Mouse (Mus musculus): ENCODE data around the gene Avil.

Gene Avil

DNA sequence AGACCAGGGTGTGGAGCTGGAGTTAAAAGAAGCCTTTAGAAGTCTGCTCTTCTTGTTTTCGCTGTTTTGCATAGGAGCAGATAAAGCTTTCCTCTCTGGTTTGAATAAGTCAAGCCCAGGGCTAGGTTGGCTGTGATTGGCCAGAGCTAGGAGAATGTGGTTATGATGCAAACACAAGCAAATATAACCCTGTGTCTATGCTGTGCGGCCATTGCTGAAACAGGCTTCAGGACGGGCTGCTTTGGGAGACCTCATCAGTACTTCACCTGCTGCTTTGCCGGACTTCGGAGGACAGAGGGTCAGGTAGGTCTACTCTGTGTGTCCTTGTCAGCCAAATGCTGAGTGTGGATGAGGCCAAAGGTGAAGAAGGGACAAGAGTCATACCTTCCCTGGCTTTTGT lies at the start of gene Avil:
Avil (plus strand) TSS at position 181 of the 400 bp plus-strand sequence.
- no peak for DNase-seq

DNA sequence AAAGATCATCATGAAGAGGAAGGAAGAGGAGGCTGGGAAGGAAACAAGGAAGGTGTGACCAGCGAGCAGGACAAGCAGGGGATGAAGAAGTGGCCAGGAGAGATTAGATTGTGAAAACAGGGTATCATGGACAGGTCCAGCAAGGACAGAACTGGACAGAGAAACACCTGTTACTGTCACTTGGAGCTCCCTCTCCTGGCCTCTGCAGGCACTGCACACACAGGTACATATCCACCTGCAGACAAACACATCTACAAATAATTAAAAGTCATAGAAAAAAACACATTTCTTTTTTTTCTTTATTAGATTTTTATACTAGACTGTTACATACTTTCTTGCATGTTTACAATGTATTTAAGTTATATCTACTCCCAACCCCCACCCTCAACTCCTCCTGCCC lies 48.1 kb upstream of the Avil start:
- no peak for DNase-seq

DNA sequence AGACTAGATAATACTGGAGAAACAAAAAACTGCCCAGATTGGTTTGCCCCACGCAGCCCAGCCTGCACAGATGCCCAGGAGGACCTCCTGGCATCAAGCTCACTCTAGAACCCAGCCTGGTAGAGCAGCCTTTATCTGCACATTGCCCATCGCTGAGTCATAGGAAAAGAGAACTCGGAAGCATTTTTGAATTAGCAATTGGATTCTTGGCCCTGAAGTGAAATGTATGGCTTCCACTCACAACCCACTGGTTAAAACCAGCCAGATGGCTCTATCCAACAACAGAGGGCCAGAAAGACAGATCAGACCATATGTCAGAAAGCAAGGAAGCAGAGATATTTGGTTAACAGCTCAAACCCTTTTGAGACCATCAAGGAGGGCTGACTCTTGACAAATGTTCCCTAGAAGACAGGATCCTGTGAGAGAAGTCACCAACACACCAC lies 47.5 kb upstream of the Avil start:
- peak; percentile 81 for DNase-seq

DNA sequence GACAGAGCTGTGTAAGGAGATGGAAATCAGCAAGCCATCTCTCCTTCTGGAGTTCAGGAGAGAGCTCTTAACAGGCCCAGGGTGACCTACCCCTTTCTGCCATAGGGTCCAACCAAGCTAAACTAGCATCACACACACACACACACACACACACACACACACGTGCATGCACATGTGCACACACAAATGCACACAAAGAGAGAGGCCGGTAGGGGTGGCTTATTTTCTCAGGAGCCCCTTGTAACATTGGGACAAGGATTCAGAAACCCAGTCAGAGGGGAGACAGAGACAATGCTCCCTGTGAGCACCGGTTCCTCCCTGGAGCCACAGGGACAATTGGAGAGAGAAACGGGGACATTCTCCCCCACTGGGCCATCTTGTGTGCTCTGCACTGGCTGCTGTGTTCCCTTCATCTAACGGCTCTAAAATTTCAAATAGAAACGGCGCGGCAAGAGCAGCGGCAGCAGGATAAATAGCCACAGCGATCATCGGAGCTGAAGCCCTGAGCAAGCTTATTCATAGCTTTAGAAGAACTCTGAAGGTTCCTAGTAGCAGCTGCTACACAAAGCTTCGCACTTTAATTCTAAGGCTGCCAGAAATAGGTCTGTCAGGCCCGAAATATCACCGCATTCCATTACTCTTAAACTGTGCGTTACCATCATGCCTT lies 43.7 kb upstream of the Avil start:
- DNase-seq = peak; percentile 46

DNA sequence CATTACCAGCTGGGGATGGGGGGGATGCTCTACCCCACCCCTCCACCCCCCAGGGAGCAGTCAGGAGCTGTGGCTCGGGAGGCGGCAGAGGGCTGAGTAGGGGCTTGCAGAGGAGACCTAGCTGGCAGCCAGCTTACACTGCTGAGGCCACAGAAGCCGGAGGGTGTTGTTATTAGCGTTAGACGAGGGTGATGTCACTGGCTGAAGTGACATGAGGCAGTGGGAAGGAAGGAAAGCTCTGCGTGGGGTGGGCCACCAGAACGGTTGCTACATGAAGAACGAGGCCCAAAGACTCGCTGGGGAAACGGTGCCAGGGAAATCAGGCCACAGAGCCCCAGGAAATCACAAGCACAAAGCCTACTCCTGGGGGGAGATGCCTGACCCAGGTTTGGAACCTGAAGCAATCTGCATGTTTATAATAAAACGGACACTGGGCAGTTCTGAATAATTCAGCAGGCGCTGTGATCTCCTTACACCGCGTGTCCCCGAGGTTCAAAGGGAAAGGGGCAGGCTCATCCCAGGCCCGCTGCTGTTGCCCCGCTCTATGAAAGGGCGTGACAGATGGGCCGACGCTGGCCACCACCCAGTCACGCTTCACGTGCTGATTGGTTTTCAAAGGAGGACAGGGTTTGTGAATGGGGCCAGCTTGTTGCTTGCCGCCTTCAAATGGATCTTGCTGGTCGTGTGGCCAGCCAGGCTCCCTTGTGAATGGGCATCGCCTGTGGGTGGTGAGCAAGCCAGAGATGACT lies 43.0 kb upstream of the Avil start:
- peak; percentile 86 for DNase-seq

DNA sequence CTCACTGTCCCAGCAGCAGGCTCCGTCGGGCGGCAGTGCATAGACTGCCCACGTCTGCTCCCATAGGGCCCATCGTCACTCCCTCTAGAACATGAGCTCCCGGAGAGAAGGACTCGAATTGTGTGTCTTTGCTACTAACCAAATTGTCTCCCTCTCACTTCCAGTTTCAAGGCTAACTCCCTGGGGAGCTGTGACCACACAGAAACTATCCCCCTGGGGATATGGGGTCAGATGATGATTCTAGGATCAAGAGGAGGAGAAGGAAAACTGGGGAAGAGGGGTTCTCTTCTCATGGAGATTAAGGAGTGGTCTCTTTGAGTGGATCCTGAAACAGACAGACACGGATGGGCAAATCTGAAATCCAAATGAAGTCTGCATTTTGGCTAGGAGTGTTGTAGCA lies 40.0 kb upstream of the Avil start:
- DNase-seq = no peak

DNA sequence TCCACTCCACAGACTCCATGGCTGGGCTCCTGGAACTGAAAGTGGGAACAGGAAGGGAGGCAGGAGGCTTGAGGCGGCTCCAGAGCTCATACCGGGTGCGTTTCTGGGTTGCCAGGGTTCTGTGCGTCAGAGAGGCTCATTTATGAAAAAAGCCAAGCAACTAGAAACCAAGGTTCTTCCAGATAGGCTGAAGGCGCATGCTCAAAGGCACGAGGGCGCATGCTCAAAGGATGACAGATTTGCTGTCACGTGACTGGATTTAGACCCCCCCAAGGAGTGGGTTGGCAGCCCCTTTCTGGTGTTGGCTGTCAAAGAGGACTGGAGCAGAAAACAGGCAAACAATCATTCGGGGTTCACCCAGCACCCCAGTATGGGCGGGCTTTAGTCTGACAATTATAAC lies 38.8 kb upstream of the Avil start:
- peak; percentile 87 for DNase-seq

DNA sequence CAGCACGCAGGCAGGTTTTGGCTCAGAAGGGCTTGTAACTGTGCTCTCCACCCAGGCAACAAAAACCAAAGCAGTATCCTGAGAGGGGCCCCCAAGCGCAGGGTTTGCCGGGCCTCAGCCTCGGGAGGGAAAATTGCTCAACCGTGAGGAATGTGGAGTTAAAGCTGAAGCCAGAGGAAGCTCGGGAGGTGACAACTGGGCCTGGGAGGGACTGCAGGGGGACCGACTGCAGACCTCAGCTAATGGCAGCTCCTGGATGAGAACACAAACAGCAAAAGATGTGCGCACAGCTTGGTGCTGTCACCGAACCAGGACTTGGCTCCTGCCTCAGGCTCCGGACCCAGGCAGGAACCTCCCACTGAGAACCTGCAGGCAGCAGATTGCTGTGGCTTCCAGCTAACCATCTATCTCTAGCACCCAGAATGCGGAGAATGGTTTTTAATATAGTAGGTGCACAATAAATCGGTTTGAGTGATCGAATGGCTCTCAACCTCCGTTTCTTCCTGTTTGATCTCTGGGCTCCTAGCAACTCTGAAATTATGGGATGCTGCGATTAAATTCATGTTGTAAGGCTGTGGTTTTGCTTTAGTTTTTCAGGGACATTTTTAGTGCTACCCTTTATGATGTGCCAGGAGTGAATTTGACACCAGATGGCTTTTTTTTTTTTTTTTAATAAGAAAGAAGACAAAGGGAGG lies 38.1 kb upstream of the Avil start:
- peak; percentile 80 for DNase-seq

DNA sequence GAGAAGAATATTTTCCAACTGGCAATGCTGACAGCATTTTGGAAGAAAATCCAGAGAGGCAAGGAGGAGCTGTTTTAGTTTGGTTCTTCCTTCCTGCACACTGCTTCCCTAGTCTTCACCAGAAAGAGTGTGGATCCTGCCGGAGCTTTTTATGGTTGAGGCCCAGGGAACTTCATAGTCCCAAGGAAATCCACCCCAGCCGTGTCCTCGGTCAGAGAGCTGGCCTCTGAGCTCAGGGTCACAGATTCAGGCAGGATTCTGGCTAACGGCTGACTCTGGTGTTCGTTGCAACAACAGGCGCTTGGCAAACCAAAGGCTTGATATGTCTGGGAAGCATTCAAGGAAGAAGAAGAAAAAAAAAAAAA lies 37.6 kb upstream of the Avil start:
- no peak for DNase-seq

DNA sequence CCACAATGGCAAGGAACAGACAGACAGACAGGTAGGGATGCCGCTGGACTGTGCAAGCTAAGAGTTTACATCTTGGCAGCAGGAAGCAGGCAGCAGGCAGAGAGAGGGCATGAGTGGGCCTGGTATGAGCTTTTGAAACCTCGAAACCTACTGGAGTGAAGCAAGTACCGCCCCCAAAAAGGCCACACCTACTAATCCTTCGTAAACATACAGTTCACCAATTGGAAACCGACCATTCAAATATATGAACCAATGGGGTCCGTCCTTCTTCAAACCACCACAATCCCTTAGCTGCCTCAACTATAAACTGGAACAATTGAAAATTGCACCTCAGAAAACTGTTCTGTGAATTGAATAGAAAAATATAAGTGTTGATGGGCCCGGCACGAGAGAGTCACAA lies 36.7 kb upstream of the Avil start:
- DNase-seq = no peak

DNA sequence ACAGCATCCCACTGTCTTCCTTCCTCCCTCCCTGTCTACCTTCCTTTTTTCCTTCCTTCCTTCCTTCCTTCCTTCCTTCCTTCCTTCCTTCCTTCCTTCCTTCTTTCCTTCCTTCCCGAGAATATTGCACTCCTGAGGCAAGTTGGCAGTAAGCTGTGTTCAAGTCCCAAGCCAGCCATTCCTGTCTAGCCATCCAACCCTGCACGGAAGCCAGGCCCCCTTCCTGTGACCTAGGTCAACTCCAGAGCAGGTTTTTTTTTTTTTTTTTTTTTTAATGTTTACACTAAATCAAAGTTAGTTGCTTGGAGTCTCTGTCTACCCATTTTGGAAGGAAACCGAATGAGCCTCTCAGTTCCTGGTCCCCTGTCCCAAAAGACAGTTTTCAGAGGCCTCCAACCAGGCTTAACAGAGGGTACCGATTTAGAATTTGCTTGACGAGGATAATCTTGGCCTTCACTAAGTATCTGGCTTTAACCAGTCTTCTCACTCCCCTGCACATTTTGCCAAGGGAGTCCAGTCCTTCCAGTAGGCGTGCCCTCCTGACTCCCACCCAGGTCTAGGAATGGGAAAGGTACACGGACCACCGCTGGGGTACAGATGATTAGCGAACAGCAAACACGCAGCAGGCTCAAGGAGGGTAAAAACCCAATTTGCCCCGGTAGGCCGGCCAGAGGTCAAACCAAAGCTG lies 29.0 kb upstream of the Avil start:
- no peak for DNase-seq

DNA sequence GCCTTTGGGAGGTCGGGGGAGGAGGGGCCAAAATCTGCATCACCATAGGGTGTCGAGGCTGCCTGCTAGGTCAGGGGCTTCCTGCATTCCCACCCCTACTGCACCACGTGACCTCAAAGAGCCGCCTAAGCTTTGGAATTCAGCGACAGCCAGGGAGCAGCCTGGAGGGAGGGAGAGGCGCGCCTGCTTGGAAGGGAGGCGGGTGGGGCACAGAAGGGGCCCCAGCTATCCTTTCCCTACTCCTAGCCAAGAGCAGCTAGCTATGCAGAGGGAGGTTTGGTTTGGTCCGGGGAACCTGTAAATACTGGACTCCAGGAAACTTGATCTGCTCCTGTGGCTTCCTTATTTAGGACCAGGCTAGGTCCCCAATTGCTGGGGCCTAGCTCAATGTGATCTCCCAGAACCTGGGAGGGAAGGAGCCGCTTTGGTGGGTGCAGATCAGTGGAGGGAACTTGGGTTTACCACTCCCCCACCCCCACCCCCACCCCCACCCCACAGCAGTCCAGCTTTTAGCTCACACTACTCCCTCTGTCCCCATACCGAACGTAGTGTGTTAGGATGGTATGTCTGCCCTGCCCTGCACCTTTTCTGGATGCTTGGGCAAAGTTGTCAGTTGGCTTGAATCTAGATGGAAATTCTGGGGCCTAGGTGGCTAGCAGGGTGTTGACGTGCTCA lies 28.3 kb upstream of the Avil start:
- DNase-seq = no peak

DNA sequence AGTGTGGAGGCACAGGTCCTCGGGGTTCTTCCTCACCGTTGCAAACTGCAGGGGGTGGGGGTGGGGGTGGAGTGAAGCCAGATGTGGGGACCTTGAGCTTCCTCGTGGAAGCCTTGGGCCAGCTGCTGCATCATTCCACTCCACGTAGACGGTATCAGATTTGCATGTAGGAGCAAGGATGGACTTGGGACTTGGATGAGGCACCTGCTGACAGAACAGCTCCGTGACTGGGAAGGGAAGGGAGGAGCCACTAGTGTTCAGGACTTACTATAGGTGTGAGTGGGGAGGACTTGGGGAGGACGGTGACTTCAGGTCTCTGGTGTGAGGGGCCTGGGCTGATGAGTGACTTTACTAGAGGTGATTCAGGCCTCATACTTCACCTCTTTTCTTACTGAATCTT lies 27.5 kb upstream of the Avil start:
- no peak for DNase-seq

DNA sequence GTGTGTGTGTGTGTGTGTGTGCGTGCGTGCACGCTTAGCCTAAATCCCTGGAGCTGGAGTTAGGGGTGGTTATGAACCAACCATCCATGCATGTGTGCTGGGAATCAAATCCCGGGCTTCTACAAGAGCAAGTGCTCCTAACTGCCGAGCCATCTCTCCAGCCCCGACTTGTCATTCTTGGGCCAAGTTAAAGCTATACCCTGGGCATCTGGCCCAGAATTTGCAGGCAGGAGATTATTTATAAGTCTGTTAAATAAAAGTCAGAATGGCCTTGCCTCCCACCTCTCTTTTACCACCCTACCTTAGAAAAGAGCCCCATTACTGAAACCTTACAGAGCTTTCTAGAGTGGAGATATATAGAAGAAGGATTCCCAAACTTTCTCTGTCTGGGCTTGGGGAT lies 24.8 kb upstream of the Avil start:
- DNase-seq = no peak

DNA sequence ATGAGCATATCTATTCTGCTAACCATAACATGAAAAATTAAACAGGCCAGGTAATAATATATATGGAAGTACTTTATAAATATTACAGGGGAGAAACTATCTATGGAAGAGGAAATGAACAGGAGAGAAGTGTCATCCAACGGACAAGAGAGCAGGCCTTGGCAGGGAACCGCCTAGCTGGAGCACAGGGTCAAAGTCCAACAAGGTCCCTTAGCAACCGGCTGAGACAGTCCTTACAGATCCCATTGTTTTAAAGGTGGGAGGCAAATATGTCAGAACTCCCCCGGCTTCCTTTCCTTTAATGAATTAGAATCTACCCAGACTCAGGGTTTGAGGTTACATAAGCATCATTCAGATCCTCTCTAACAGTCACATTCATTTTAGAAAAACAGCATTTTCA lies 23.4 kb upstream of the Avil start:
- DNase-seq = no peak

DNA sequence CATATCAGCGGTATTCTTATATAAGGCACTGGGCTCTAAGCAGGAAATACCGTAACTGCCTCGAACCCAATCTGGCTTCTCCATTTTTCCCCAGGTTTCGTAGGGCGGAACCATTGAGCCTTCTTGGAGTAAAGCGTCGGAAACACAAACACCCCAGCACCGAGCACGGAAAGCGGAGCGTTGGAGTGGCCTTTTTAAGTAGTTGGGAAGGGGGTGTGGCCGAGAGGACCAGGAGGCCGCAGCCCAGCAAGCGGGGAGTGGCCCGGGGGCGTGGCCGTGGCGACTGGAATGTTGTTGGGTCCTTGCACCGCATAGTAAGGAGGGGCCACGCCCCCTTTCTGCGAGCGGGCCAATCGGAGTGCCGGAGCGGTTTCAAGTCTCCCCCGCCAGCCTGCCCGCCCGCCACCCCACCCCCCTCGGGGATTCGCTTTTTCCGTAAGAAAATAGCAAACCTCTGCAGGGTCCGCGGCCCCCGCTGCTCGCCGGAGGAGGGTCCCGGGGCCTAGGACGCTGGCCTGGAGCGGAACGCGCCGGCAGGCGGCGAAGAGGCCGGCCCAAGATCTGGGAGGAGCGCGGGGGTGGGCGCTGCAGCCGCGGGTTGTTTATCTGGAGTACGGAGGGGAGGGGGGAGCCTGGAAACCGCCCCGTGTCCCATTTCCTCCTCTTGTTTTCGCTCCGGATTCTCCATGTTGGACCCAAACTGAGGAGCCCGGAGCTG lies 22.1 kb upstream of the Avil start, which contains the start of gene Ctdsp2:
Ctdsp2 (plus strand) TSS at position 441 of the 718 bp plus-strand sequence.
- DNase-seq = peak; percentile 100

DNA sequence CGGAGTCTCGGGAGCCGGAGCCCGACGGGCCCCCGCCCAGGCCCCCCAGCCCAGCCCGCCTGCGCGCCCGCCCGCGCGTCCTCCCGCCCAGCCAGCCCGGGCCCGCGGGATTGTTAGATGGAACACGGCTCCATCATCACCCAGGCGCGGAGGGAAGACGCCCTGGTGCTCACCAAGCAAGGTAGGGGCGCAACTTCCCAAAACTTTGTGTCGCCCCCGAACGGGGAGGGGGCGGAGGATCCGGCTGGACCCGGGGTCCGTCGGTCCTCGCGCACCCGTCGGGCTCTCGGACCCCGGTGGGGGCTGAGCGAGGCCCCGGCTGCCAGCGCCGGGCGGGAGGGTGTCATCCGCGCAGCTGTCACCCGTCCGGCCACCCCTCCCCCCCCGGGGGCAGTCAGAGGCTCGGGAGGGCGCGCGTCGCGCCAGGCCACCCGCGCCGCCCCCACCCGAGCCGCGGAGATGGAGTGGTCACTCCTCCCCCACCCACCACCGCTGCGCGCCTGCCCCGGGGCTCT lies 21.3 kb upstream of the Avil start:
- DNase-seq = peak; percentile 73

DNA sequence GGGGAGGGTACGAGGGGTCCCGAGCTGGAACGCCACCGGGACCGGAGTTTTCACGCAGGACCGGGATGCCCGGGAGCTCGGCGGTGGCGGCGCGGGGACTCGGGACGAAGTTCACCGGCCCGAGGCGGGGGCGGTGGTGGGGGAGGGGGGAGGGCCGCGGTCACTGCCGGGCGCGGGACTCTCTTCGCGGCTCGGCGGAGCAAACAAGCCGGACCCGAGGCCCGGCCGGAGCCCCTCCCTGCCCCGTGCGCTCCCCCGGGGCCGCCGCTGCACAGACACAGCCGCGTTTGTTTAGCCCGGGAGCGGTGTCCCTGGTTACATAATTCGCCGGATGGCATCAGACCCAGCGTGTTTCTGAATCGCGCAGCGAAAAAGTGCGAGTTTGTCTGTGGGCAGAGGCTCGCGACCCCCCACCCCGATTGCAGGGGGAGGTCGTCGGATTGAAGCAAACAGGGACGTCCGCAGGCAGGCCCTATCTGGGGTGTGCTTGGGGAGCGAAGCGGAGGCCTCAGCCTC lies 20.8 kb upstream of the Avil start:
- peak; percentile 67 for DNase-seq

DNA sequence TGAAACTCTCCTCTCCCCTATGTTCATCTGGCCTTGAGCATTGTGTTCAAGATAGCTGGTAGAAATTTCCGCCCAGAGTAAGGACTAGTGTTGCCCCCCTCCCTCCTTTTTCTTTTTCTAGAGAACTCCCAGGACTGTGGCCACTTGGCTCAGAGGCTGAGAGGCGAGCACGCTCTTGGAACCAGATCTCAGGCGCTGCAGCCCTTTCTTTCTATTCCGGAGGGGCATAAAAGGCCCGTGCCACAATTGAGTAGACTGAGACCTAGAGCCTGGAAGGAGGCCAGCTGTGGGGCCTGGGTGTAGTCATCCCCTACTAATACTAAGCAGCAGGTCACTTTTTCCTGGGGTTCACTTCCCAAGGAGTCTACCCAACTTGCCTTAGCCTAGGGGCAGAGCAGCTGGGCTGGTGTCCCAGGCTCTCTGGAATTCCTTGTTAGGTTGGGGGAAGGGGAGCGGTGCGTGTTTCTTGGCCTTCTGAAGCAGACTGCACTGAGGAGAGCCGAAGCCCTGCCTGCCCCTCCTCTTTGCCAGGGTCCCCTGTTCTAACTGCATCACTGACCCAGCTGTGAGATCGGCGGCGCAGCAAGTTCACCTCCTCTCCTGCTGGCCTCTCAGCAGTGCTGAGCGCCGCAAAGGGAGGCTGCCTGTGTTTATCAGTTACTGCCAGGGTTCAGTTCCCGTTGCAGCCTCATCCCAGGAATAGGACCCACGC lies 20.1 kb upstream of the Avil start:
- DNase-seq = peak; percentile 62

DNA sequence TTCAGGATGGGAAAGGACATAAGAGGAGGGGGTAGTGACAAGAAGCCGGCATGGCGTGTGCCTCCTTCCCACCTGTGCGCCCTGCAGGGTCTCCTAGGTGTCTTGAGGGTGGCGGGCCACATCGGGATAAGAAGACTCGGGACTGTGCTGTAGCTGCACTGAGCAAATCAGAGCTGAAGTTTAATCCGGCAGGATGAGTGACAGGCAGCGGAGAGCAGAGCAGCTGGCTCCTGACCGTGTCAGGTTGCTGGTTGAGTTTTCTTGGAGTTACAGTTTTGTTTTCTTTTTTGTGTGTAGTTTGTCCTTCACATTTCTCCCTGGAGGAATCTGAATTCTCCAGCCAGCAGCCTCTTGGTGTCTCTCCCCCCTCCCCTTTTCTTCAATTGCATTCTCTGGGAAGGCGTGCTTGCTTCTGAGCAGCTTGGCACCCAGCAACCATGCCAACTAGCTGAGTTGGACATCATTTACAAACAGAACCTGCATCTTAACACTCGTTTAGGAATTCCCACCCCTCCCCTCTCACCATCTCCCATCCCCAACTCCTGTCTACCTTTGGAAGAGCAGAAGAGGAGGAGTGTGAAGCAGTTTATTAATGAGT lies 19.5 kb upstream of the Avil start:
- no peak for DNase-seq

DNA sequence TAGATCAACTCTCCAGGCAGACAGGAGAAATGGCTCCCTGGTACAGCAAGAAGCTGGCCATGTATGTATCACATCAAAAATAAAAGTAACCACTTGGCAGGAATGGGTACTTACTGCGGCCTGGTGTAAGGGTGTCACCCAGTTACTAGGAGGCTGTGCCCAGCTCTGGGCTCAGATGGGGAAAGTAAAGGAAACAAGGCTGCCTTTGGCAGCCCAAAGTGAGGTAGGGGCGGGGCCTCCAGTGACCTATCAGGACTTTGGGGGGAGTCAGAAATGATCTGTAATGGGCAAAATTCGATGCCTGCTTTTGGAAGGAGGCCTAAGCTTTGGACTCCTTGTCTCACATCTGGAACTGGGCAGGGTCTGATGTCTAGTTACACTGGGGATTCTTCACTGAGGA lies 18.8 kb upstream of the Avil start:
- no peak for DNase-seq

Data from cerebellum, adult 8-10 months (tissue).